Mouse (Mus musculus) ES-E14 (cell line): Measurements from ENCODE around the gene Colgalt1. TPM values are rescaled to one million over a fixed set of nuclear protein-coding genes. Genes with fewer than 3 reads are reported as not detected.

Experiments used
- DNase-seq: peaks from one replicate; pipeline ENCODE4 v3.0.0-alpha.2; 2013; ENCODE audit warnings: low read depth, low spot score
- H3K27ac ChIP-seq: 2 replicates; pipeline ENCODE4 v1.5.1; 2012; ENCODE audit warnings: low read depth, mild to moderate bottlenecking, low read length, moderate library complexity, mixed read lengths; ENCODE audit not compliant: poor library complexity, insufficient read depth, severe bottlenecking
- H3K36me3 ChIP-seq: 2 replicates; pipeline ENCODE4 v1.6.1; 2012; ENCODE audit warnings: mild to moderate bottlenecking, low read length, moderate library complexity, mixed read lengths; ENCODE audit not compliant: control insufficient read depth, poor library complexity, insufficient read depth, severe bottlenecking
- H3K4me1 ChIP-seq, 2 experiments: fragments of 150-350 bp in 1 of 2; sonication (generic) in 1 of 2; 2 replicates each; pipeline ENCODE4 v1.6.1; 2012; ENCODE audit warnings: low read length in 2 of 2, mild to moderate bottlenecking in 1 of 2, mixed read lengths in 1 of 2; ENCODE audit not compliant: control insufficient read depth in 2 of 2, insufficient read depth in 2 of 2, poor library complexity in 1 of 2
- H3K4me3 ChIP-seq, 2 experiments: fragments of 150-350 bp in 1 of 2; sonication (generic) in 1 of 2; 2 replicates each; pipeline ENCODE4 v1.5.1; 2012; ENCODE audit warnings: low read length in 2 of 2, low read depth in 1 of 2, mild to moderate bottlenecking in 1 of 2, mixed read lengths in 1 of 2; ENCODE audit not compliant: insufficient read depth in 1 of 2, poor library complexity in 1 of 2, severe bottlenecking in 1 of 2
- H3K9ac ChIP-seq: 2 replicates; pipeline ENCODE4 v1.6.1; 2012; ENCODE audit warnings: low read depth, mild to moderate bottlenecking, low read length, mixed read lengths; ENCODE audit not compliant: poor library complexity, insufficient read depth, severe bottlenecking
- H3K9me3 ChIP-seq: fragments of 150-350 bp; sonication (generic); 2 replicates; pipeline ENCODE4 v1.6.1; 2012; ENCODE audit warnings: low read depth, mild to moderate bottlenecking, low read length; ENCODE audit not compliant: control insufficient read depth, insufficient read depth
- CHD2 ChIP-seq: IDR thresholded peaks from 2 replicates; pipeline ENCODE4 v1.6.1; 2014; ENCODE audit warnings: mild to moderate bottlenecking, low read depth, low read length, inconsistent platforms
- HCFC1 ChIP-seq: IDR thresholded peaks from 2 replicates; pipeline ENCODE4 v1.6.1; 2012; ENCODE audit warnings: low read length, inconsistent platforms, borderline replicate concordance; ENCODE audit not compliant: insufficient read depth
- MAFK ChIP-seq: IDR thresholded peaks from 2 replicates; pipeline ENCODE4 v1.6.1; 2014; ENCODE audit warnings: mild to moderate bottlenecking, low read depth, low read length, inconsistent platforms; ENCODE audit not compliant: insufficient read depth
- ZC3H11A ChIP-seq: IDR thresholded peaks from 2 replicates; pipeline ENCODE4 v1.6.1; 2012; ENCODE audit warnings: low read depth, mild to moderate bottlenecking, inconsistent platforms, low read length, borderline replicate concordance
- ZNF384 ChIP-seq: IDR thresholded peaks from 2 replicates; pipeline ENCODE4 v1.6.1; 2012; ENCODE audit warnings: low read depth, low read length, inconsistent platforms
- in situ Hi-C, 2 experiments: fragments of 600-800 bp; cut with MboI; formaldehyde crosslinking; loops; one replicate each; pipeline ENCODE4 v1.15.1; 2025; ENCODE audit warnings: low sequenced_read_pairs in 2 of 2, inconsistent platforms in 1 of 2; ENCODE audit not compliant: unreplicated experiment in 2 of 2
- total RNA-seq: library from RNA; depleted of rRNA; stranded (reverse); fragments of 300-350 nt; gene quantifications from 2 replicates; pipeline ENCODE4 v1.2.3, GENCODE M21; 2012

Gene Colgalt1
- total RNA-seq, 1 experiment, result 126 TPM

DNA sequence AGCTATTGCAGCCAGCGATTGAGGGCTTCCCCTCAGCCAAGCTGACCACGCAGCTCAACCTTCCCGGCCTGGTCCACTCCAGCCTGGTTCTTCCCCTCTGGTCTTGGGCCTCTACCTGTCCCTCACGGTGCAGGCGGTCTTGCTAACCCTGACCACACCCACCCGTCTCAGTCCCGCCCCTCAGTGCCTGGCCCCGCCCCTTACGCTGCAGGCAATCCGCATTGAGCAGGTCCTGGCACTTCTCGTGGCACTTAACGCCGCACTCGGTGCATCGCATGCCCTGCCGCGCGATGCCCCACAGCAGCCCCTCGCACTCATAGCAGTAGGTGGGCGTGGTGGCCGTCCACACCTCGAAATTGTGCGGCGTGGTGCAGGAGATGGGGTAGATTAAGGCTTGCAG, 43.8 kb downstream of the Colgalt1 start:
- peak overlapping the region; percentile 24 to 46; a peak in 2 of 4 replicates for H3K4me3 ChIP-seq
- peaks cover 0 to 16% of the 10 kb centered on the region in 2 experiments; a peak in 2 of 4 replicates for H3K4me1 ChIP-seq
- in situ Hi-C loops, result no loop called here
- no peak overlapping the region for H3K27ac ChIP-seq
- H3K36me3 ChIP-seq, result no peaks in the 10 kb centered on the region; the same call in 1 of the 2 replicates
- no peak overlapping the region for H3K9ac ChIP-seq
- no peak for DNase-seq
- no peak for TF ChIP-seq CHD2
- TF ChIP-seq ZC3H11A, result no peak
- TF ChIP-seq HCFC1, result no peak
- TF ChIP-seq ZNF384, result no peak
- TF ChIP-seq MAFK, result no peak
- H3K9me3 ChIP-seq, result no peaks in the 10 kb centered on the region

- Histone ChIP-seq H3K36me3 (no peaks in the 10 kb centered on the region; the same call in 1 of the 2 replicates), H3K9ac (0 out of 2 replicates have a peak overlapping the region, but pooled peaks have one; percentile 13), H3K4me3 (peak overlapping the region in 1 of 2 experiments; percentile 13; a peak in 1 of 4 replicates), H3K27ac (no peak overlapping the region), H3K4me1 (peaks cover 0 to 22% of the 10 kb centered on the region in 2 experiments; a peak in 2 of 4 replicates), H3K9me3 (no peaks in the 10 kb centered on the region)
- in situ Hi-C loops, result no loop called here
- TF ChIP-seq ZC3H11A (no peak), HCFC1 (no peak), ZNF384 (no peak), CHD2 (no peak), MAFK (no peak)
- DNase-seq, result no peak
Observed at GRCm38 (mm10) chr8:71657816-71658215, 47.0 kb downstream of the Colgalt1 start.

GRCm38 (mm10) chr8:71658515-71659049, 47.8 kb downstream of the Colgalt1 start:
- no peak for DNase-seq
- peaks cover 0 to 22% of the 10 kb centered on the region in 2 experiments; a peak in 2 of 4 replicates for H3K4me1 ChIP-seq
- no peak overlapping the region for H3K27ac ChIP-seq
- no peak for TF ChIP-seq CHD2
- TF ChIP-seq ZNF384, result no peak
- no peak for TF ChIP-seq ZC3H11A
- TF ChIP-seq MAFK, result no peak
- TF ChIP-seq HCFC1, result no peak
- no peaks in the 10 kb centered on the region for H3K9me3 ChIP-seq
- in situ Hi-C loops, result no loop called here
- no peaks in the 10 kb centered on the region; the same call in 1 of the 2 replicates for H3K36me3 ChIP-seq
- H3K4me3 ChIP-seq, result no peak overlapping the region
- no peak overlapping the region for H3K9ac ChIP-seq

- Histone ChIP-seq H3K4me3 (no peak overlapping the region), H3K9me3 (no peaks in the 10 kb centered on the region), H3K9ac (no peak overlapping the region), H3K4me1 (peaks cover 0 to 26% of the 10 kb centered on the region in 2 experiments; a peak in 2 of 4 replicates), H3K36me3 (no peaks in the 10 kb centered on the region; the same call in 1 of the 2 replicates), H3K27ac (no peak overlapping the region)
- in situ Hi-C loops, result no loop called here
- DNase-seq, result no peak
- no peak for TF ChIP-seq CHD2
- TF ChIP-seq MAFK, result no peak
- TF ChIP-seq ZC3H11A, result no peak
- no peak for TF ChIP-seq HCFC1
- no peak for TF ChIP-seq ZNF384
Observed at GRCm38 (mm10) chr8:71659751-71660150, 49.0 kb downstream of the Colgalt1 start.
